Mouse (Mus musculus) cerebellum, adult 2 months (tissue): Measurements from ENCODE around the gene Gm1110.

Experiments
- CTCF ChIP-seq: fragments of 200-500 bp; IDR thresholded peaks from 2 replicates; pipeline ENCODE4 v1.5.1; 2011; ENCODE audit warnings: low read depth, mild to moderate bottlenecking, control low read depth, low read length, moderate library complexity, borderline replicate concordance; ENCODE audit not compliant: insufficient read depth
- POLR2A ChIP-seq: fragments of 200-500 bp; IDR thresholded peaks from 2 replicates; pipeline ENCODE4 v1.6.1; 2011; ENCODE audit warnings: low read length, control low read depth, borderline replicate concordance; ENCODE audit not compliant: insufficient read depth

DNA sequence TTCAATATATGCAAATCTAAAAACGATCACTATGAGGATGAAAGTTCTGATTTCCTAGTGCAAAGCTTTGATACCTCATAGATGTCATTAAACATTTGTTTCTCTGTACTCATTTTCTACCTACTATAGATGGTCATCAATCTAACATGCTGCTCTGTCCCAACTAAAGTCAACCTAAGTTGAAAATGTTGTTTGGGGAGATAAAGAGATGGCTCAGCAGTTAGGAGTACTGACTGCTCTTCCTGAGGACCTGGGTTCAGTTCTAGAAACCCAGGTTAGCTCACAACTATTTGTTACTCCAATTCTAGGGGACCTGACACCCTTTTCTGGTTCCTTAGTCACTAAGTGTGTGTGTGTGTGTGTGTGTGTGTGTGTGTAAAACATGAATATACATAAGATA lies 11.7 kb downstream of the Gm1110 start:
- TF ChIP-seq POLR2A (no peak), CTCF (no peak)
